Mouse (Mus musculus): Measurements from ENCODE around the gene Crot.

DNA sequence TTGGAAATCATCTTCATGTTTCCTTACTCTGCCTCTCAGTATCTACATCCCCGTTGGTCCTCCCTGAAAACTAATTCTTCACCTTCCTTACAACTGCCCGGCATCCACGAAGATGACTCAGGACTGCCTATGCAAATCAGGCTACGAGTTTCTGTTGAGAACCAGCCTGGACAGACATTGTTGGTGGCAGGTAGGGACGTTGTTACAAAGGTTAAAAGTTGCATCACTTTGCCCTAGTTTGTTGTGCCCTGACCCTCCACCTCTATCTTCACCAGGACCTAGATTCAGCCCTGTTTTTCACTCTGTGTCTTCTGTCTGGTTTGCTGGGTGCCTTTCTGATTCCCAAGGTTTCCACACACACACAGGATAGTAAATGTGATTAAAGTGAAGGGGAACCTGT lies 36.7 kb upstream of the Crot start:
- TF ChIP-seq CTCF (IDR thresholded peaks at IDR 0.05; ENCODE audit: borderline replicate concordance, control insufficient read depth, extremely low read depth, insufficient read depth, low read length, poor library complexity) (no peak), POLR2A (IDR thresholded peaks at IDR 0.05; ENCODE audit: control insufficient read depth, extremely low read depth, insufficient read depth, low read length, poor library complexity) (no peak)

Data from thymus, adult 2 months (tissue).